Mouse (Mus musculus) heart, postnatal 25 days (tissue): ENCODE data around the gene Hs3st6. TPM values are rescaled to one million over a fixed set of nuclear protein-coding genes. Genes with fewer than 3 reads are reported as not detected.
"Not testable (repeated sequence)": the region's sequence is repeated elsewhere in the genome, so short reads cannot be mapped to it uniquely, and the experiment has no call there.

Experiments
- DNase-seq: peaks from one replicate; pipeline ENCODE4 v3.0.0; 2022; ENCODE audit warnings: low spot score
- intact Hi-C: fragments of 180-260 bp; cut with DNase I; formaldehyde crosslinking; loops from one replicate; pipeline ENCODE4 v1.15.1; 2025
- total RNA-seq, 2 experiments: library from RNA; stranded (reverse); gene quantifications; 2 replicates each; pipeline ENCODE4 v1.2.3; 2021

The Hs3st6 gene
- total RNA-seq, result not detected

GRCm38 (mm10) chr17:24752415-24753394, at the start of gene Hs3st6:
Hs3st6 (plus strand) TSS chr17:24752988.
- no peak for DNase-seq
- intact Hi-C loops, result no loop called here

GRCm38 (mm10) chr17:24705821-24706220, 47.0 kb upstream of the Hs3st6 start:
- intact Hi-C loops, result no loop called here
- DNase-seq, result no peak

GRCm38 (mm10) chr17:24706982-24707800, 45.6 kb upstream of the Hs3st6 start, which contains the start of gene Tbl3:
Tbl3 (minus strand) TSS chr17:24707660.
- intact Hi-C loops, result loop anchor here (1.0 kb wide), 1 partner anchor 31 kb away; no protein-coding TSS in a partner anchor
- DNase-seq, result peak; percentile 85

GRCm38 (mm10) chr17:24707801-24708425, 44.9 kb upstream of the Hs3st6 start:
- no peak for DNase-seq
- intact Hi-C loops, result loop anchor here (1.0 kb wide), 1 partner anchor 32 kb away; no protein-coding TSS in a partner anchor

- no peak for DNase-seq
- intact Hi-C loops, result no loop called here
These were observed 44.1 kb upstream of the Hs3st6 start for GRCm38 (mm10) chr17:24708646-24709045.

GRCm38 (mm10) chr17:24715556-24715955, 37.2 kb upstream of the Hs3st6 start:
- intact Hi-C loops, result loop anchor here (5.0 kb wide), 1 partner anchor 188 kb away; the partner anchor contains the start of gene Traf7
- no peak for DNase-seq

GRCm38 (mm10) chr17:24716166-24716682, 36.6 kb upstream of the Hs3st6 start:
- DNase-seq, result no peak
- intact Hi-C loops, result loop anchor here (5.0 kb wide), 1 partner anchor 189 kb away; the partner anchor contains the start of gene Traf7

- DNase-seq, result no peak
- intact Hi-C loops, result loop anchor here (5.0 kb wide), 1 partner anchor 191 kb away; the partner anchor contains the start of gene Traf7
These were observed 34.8 kb upstream of the Hs3st6 start, which contains the start of the genes Rnf151 and Rps2 for GRCm38 (mm10) chr17:24717943-24718342. Rnf151 (minus strand) TSS chr17:24718063. Rps2 (plus strand) TSS chr17:24718116.

- intact Hi-C loops, result loop anchor here (5.0 kb wide), 1 partner anchor 192 kb away; the partner anchor contains the start of gene Traf7
These were observed 33.9 kb upstream of the Hs3st6 start for GRCm38 (mm10) chr17:24718938-24719337.

GRCm38 (mm10) chr17:24719494-24720222, 33.1 kb upstream of the Hs3st6 start:
- intact Hi-C loops, result loop anchor here (5.0 kb wide), 1 partner anchor 192 kb away; the partner anchor contains the start of gene Traf7
- peak; percentile 97 for DNase-seq

More at GRCm38 (mm10) chr17:24718938-24719337, 33.9 kb upstream of the Hs3st6 start:
- DNase-seq, result not testable (repeated sequence)

GRCm38 (mm10) chr17:24720616-24721015, 32.2 kb upstream of the Hs3st6 start:
- DNase-seq, intact Hi-C loops: not testable (repeated sequence)

GRCm38 (mm10) chr17:24721383-24721955, 31.3 kb upstream of the Hs3st6 start:
- DNase-seq, intact Hi-C loops: not testable (repeated sequence)

- intact Hi-C loops, result no loop called here
- no peak for DNase-seq
These were observed 30.4 kb upstream of the Hs3st6 start for GRCm38 (mm10) chr17:24722220-24722924.

- no peak for DNase-seq
These were observed 29.5 kb upstream of the Hs3st6 start for GRCm38 (mm10) chr17:24723122-24723880.

GRCm38 (mm10) chr17:24723881-24724180, 29.0 kb upstream of the Hs3st6 start:
- intact Hi-C loops, result no loop called here
- DNase-seq, result no peak

More at GRCm38 (mm10) chr17:24723122-24723880, 29.5 kb upstream of the Hs3st6 start:
- intact Hi-C loops, result no loop called here

GRCm38 (mm10) chr17:24724184-24724583, 28.6 kb upstream of the Hs3st6 start, which contains the start of gene Ndufb10:
Ndufb10 (minus strand) TSS chr17:24724478.
- intact Hi-C loops, result no loop called here
- DNase-seq, result peak; percentile 90
